Mouse (Mus musculus) heart, postnatal 0 days (tissue): ENCODE results near the gene Plekhd1.

ENCODE experiments used
- CTCF ChIP-seq: IDR thresholded peaks from 2 replicates; pipeline ENCODE4 v1.5.1; 2016; ENCODE audit warnings: antibody characterized with exemption, control low read depth, low read depth
- EP300 ChIP-seq: IDR thresholded peaks from 2 replicates; pipeline ENCODE4 v1.6.1; 2016; ENCODE audit warnings: antibody characterized with exemption, low read depth

DNA sequence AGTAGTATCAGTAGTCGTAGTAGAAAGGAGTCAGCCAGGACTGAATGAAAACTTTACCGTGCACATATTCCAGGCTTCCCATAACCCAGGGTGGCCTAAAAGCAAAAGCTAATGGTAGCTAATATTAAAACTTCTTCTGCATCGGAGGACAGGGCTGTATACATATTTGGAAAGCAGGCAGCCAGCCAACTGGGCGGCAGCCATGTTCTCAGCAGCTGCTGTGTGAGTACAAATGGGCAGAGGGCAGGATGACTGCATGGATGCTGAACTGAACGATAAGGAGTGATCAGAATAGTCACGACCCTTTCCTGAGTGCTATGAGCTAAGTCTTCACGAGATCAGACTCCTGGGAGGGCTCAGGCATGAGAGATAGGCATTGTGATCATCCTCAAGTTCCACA, 8.9 kb downstream of the Plekhd1 start:
- TF ChIP-seq CTCF: no peak
- TF ChIP-seq EP300: no peak
